22 mouse cellular contexts compared by ENCODE assay signal in the genomic region with DNA sequence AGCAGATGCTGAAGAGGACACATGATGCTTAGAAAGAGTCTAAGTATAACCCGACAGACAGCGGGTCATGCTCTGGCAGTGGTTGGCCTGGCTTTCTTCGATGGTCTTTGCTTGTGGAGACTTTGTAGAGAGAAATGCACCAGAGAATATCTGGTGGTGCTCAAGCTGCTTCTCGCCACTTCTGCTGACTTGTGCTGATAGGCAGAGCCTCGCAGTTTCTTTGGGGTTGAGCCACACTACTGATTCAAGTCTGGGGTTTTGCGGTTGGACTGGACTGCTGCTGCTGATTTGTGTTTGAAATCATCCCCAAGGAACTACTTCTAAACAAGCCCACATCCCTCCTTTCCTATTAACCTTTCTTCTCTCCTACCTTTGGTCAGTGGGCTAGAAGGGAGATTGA.
"Had no signal": no experiment of that assay in that cellular context is flagged by ENCODE, and none has a peak within 500 bp of the region (broad histone marks: within the 10 kb centered on the region; RNA-seq: fewer than 3 reads in every experiment).

No protein-coding gene starts in this region.

- DNase-seq: forebrain, postnatal 0 days; gastrocnemius, postnatal 14 days; gastrocnemius, postnatal 36 days; kidney, adult 11 months; kidney, adult 2 months; kidney, adult 9 months; kidney, postnatal 14 days; kidney, postnatal 36 days; layer of hippocampus, adult 9-11 months; layer of hippocampus, postnatal 36 days; left cerebral cortex, postnatal 4 days had no signal

- H3K27me3 ChIP-seq: hindbrain, embryonic 13.5 days; hindbrain, embryonic 15.5 days; liver, embryonic 12.5 days had no signal

- H3K27ac ChIP-seq: heart, adult 2 months; hindbrain, embryonic 13.5 days; hindbrain, embryonic 15.5 days; hindbrain, postnatal 0 days; kidney, embryonic 15.5 days; kidney, postnatal 0 days; limb, embryonic 13.5 days; limb, embryonic 15.5 days; liver, embryonic 12.5 days; liver, embryonic 14.5 days had no signal

- H3K9ac ChIP-seq: forebrain, postnatal 0 days; hindbrain, embryonic 13.5 days; hindbrain, embryonic 15.5 days; kidney, embryonic 15.5 days; limb, embryonic 13.5 days; limb, embryonic 15.5 days; liver, embryonic 12.5 days; liver, embryonic 14.5 days had no signal

- H3K9me3 ChIP-seq: hindbrain, embryonic 13.5 days; hindbrain, embryonic 15.5 days; kidney, embryonic 15.5 days; limb, embryonic 13.5 days; limb, embryonic 15.5 days; liver, embryonic 12.5 days had no signal

- ATAC-seq: forebrain, postnatal 0 days; hindbrain, postnatal 0 days; intestine, embryonic 16.5 days; liver, embryonic 12.5 days had no signal

- H3K4me1 ChIP-seq: hindbrain, embryonic 13.5 days; hindbrain, embryonic 15.5 days; kidney, embryonic 15.5 days; limb, embryonic 15.5 days; liver, embryonic 12.5 days had no signal

- H3K4me3 ChIP-seq: heart, adult 2 months; hindbrain, embryonic 13.5 days; hindbrain, embryonic 15.5 days; kidney, embryonic 15.5 days; limb, embryonic 13.5 days; limb, embryonic 15.5 days; liver, embryonic 12.5 days had no signal

- H3K4me2 ChIP-seq: hindbrain, embryonic 13.5 days; hindbrain, embryonic 15.5 days; kidney, embryonic 15.5 days; limb, embryonic 13.5 days; limb, embryonic 15.5 days; liver, embryonic 12.5 days had no signal

- H3K36me3 ChIP-seq: hindbrain, embryonic 13.5 days; hindbrain, embryonic 15.5 days; kidney, embryonic 15.5 days; limb, embryonic 13.5 days; limb, embryonic 15.5 days; liver, embryonic 12.5 days had no signal
